Mouse (Mus musculus): Measurements from ENCODE around the gene Dcun1d1.

GRCm38 (mm10) chr3:35957230-35957629 lies 20.0 kb upstream of the Dcun1d1 start:
- TF ChIP-seq POLR2A (IDR thresholded peaks at IDR 0.05; ENCODE audit: insufficient read depth, low read depth, low read length) (no peak), CTCF (IDR thresholded peaks at IDR 0.05) (no peak)

All from heart, adult 2 months (tissue).